Mouse (Mus musculus) lung, postnatal 0 days (tissue): ENCODE measurements around the gene Fam208a.

Experiments used
- CTCF ChIP-seq: IDR thresholded peaks from 2 replicates; pipeline ENCODE4 v1.5.1; 2016; ENCODE audit warnings: antibody characterized with exemption, mild to moderate bottlenecking
- EP300 ChIP-seq: IDR thresholded peaks from 2 replicates; pipeline ENCODE4 v1.6.1; 2016; ENCODE audit warnings: antibody characterized with exemption, mild to moderate bottlenecking, control low read depth

GRCm38 (mm10) chr14:27432064-27432463 is 3.4 kb downstream of the Fam208a start:
- no peak for TF ChIP-seq CTCF
- TF ChIP-seq EP300, result no peak
